ENCODE assay signal across 27 mouse cellular contexts in genomic region chr4:66805747-66806146, GRCm38 (mm10).
"Had no signal": no experiment of that assay in that cellular context is flagged by ENCODE, and none has a peak within 500 bp of the region (broad histone marks: within the 10 kb centered on the region; RNA-seq: fewer than 3 reads in every experiment).

No protein-coding gene starts in this region.

- H3K27me3 ChIP-seq: heart, embryonic 13.5 days; heart, embryonic 15.5 days; hindbrain, embryonic 12.5 days; kidney, embryonic 15.5 days; limb, embryonic 13.5 days; limb, embryonic 15.5 days; liver, embryonic 12.5 days had no signal

- H3K27ac ChIP-seq: gastrocnemius, adult 2 months; heart, adult 2 months; heart, embryonic 13.5 days; heart, embryonic 15.5 days; hindbrain, embryonic 10.5 days; hindbrain, embryonic 12.5 days; hindbrain, embryonic 14.5 days; kidney, embryonic 15.5 days; kidney, postnatal 0 days; limb, embryonic 13.5 days; limb, embryonic 15.5 days; liver, embryonic 12.5 days had no signal

- H3K9ac ChIP-seq: heart, embryonic 13.5 days; heart, embryonic 15.5 days; hindbrain, embryonic 12.5 days; hindbrain, embryonic 14.5 days; kidney, embryonic 15.5 days; limb, embryonic 13.5 days; limb, embryonic 15.5 days; liver, embryonic 12.5 days had no signal

- H3K4me1 ChIP-seq: heart, embryonic 13.5 days; heart, embryonic 15.5 days; hindbrain, embryonic 10.5 days; hindbrain, embryonic 12.5 days; kidney, embryonic 15.5 days; limb, embryonic 13.5 days; limb, embryonic 15.5 days; liver, embryonic 12.5 days had no signal

- ATAC-seq: hindbrain, embryonic 16.5 days; inflammation-experienced regulatory T-cells, adult 6 months; liver, embryonic 12.5 days had no signal

- H3K9me3 ChIP-seq: heart, embryonic 13.5 days; heart, embryonic 15.5 days; hindbrain, embryonic 10.5 days; hindbrain, embryonic 12.5 days; kidney, embryonic 15.5 days; limb, embryonic 13.5 days; limb, embryonic 15.5 days; liver, embryonic 12.5 days had no signal

- H3K4me3 ChIP-seq: gastrocnemius, adult 2 months; heart, adult 2 months; heart, embryonic 13.5 days; heart, embryonic 15.5 days; hindbrain, embryonic 10.5 days; hindbrain, embryonic 12.5 days; kidney, embryonic 15.5 days; limb, embryonic 13.5 days; limb, embryonic 15.5 days; liver, embryonic 12.5 days had no signal

- DNase-seq: gastrocnemius, adult 2 months; gastrocnemius, postnatal 10 days; gastrocnemius, postnatal 25 days; heart, adult 11 months; heart, adult 2 months; heart, postnatal 14 days; heart, postnatal 4 days; kidney, adult 11 months; kidney, adult 2 months; kidney, postnatal 14 days; kidney, postnatal 36 days; layer of hippocampus, adult 9-11 months; layer of hippocampus, postnatal 36 days; left cerebral cortex, postnatal 4 days had no signal

- H3K4me2 ChIP-seq: heart, embryonic 11.5 days; heart, embryonic 13.5 days; heart, embryonic 15.5 days; hindbrain, embryonic 12.5 days; hindbrain, embryonic 14.5 days; kidney, embryonic 15.5 days; limb, embryonic 13.5 days; limb, embryonic 15.5 days; liver, embryonic 12.5 days had no signal

- H3K36me3 ChIP-seq: heart, embryonic 13.5 days; heart, embryonic 15.5 days; hindbrain, embryonic 10.5 days; hindbrain, embryonic 12.5 days; kidney, embryonic 15.5 days; limb, embryonic 13.5 days; limb, embryonic 15.5 days; liver, embryonic 12.5 days had no signal
